Mouse (Mus musculus): Measurements from ENCODE around the gene Zfp74.

Gene Zfp74

DNA sequence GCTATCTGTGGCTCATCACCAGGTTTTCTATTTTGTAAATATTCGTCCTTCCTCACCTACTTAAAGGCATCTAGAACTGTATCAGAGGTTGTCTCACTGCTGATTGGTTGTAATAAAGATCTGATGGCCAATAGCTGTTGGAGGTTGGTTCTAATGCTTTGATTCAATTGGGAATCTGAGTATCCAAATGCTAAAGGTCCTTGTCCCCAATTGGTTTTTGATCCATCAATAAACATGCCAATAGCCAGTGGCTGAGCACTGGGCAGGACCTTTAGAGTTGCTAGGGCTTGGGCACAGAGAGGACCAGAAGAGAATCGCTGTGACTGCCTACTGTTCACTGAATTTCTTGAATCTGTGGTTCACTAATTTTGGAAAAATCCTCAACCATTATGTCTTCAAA lies 10.2 kb downstream of the Zfp74 start:
- no peak for DNase-seq

DNA sequence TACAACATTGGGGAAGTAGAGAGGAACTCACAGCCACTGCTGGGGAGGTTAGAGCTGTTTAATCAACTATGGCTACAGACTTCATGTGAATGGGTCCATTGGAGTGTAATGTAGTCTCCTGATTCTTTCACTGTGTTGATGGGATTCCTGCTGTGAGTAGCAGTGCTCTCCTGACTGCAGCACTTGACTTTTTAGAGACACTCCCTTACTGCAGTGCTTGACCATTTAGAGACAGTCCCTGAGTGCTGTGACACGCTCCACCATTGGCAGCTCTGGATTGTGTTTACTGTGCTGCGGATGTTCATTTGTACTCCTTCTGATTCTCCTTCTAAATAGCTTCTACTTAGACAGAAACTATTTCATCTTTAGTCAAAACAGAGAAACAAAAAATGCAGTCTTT lies 11.1 kb downstream of the Zfp74 start:
- no peak for DNase-seq

DNA sequence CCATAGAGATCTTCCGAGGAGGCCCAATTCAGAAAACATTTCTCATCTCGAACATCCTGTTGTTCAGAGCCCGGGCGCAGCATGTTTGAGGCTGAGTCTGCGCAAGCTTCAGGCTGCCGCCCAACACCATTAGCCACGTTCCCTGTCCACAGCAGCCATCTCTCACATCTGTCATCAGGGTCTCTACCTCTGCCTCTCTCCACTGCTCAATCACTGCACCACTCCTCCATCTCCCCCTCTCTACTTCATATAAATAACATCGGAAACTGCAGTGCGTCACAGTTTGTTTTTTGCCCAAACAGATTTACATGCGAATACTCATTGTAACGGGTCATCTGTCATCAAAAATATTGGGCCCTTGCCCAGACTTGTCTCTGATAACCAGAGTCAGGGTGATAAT lies 12.9 kb downstream of the Zfp74 start:
- DNase-seq, result no peak

DNA sequence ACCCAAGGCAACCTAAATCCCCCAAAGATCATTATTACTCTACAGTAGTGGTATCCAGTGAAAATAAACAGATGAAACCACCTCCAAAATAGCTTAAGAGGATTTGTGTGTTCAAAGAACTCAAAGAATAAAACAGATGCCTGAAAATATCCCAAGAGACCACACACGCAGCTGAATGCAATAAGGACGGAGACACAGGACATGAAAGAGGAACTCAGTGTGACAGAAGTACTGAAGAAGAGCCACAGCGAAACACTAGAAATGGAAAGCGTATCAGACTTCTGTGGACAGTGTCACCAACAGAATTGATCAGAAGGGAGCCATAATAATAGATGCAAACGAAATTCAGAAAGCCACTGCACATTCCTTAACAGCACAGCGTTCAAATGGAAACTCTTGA lies 15.0 kb downstream of the Zfp74 start:
- DNase-seq, result no peak

DNA sequence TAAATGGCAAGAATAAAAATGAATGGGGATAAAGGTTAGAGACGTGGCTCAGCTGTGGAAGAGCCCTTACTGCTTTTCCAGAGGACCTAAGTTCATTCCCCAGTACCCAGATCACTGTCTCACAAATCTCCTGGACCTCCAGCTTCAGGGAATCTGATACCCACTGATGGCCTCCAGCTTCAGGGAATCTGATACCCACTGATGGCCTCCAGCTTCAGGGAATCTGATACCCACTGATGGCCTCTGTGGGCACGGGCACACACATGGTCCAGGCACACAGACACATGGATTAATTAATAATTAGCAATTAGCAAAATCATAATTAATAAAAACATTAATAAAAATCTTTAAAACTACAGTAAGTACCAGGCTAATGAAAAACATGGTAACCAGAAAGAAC lies 31.1 kb downstream of the Zfp74 start:
- DNase-seq, result no peak

DNA sequence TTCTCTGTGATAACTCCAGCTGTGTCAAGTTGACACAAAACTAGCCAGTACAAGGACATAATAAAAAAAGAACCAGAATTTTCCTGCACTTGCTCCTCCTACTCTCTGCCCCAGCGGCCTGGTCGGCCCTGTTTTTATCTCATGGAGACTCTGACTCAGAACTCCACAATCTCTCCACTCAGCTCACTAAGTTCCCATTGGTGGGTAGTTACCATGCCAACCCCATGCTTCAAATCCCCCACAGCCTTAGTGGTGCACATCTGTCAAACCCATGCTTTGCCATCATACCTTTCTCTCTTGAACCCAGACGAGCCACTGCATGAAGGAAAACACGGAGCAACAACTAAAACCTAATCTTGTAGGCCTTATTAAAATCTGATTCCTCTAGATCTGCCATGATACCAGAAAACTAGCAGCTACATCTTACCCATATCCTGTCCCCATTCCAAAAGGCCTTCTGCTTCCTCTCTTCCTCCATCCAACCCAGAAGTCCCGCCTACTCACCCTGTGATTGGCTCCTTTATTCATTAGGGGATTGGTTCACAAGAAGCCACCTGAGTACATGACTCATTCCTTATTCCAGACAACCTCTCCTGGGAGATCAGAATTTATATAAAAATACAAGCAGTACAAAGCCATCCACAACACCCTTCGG lies 32.3 kb downstream of the Zfp74 start:
- no peak for DNase-seq

DNA sequence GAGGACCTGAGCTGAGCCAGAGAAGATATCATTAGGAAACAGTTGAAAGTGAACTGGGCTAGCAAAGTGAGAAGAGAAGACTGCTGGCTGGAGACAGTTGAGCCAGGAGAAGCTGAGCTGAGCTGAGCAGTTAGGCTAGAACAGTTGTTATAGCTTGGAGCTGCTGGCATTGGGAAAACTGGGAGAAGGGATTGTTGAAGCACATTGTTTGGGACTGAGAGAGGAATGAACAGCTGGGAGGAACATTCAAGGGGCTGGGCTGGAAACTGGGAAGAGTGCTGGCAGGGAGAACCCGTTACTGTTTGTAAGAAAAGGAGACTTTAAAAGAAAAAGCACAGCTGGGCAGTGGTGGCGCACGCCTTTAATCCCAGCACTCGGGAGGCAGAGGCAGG lies 35.8 kb downstream of the Zfp74 start:
- no peak for DNase-seq

DNA sequence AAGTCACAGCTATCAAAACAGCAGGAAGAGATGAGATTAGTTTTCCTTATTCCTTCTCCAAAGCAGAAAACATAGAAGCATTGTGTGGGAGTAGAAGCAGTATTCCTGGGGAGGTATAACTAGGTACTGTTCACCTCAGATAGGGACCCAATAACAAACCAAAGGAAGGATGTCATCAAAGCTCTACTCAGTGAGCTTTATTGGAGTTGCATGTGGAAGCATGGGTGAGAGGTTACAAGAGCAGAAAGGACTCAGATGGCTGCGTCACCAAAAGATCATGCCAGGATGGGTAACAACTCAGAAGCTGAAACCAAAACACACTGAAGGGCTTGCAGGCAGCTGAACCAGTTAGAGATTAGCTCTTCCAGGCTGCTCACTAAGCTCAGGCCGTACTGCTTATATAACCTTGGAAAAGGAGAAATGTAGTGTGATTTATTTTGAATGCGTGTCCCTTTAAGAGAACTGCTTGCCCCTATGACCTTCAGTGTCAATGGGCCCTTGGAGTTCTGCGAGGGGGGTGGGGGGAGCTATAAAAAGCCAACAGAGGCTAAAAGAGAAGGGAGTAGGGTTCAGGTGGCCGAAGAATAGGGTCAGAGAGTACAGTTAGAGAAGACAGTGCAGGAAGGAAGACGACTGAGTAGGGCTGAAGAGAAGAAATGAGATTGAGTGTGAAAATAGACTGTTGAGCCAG lies 36.4 kb downstream of the Zfp74 start:
- DNase-seq, result no peak

DNA sequence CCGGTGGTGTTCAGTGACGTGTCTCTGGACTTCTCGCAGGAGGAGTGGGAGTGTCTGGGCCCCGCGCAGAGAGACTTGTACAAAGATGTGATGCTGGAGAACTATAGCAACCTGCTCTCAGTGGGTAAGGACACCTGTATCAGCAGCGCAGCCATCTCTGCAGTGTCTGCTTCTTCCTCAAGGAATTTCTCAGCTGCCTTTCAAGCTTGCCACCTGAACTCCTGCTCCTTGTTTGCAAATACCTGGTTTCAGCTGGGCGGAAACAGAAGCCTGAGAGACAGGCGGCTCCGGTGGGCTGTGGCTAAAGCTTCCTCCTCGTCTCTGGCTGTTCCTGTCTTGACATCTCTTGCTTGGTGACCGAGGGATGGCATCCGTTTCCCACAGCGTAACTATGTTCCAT lies 41.7 kb downstream of the Zfp74 start:
- no peak for DNase-seq

DNA sequence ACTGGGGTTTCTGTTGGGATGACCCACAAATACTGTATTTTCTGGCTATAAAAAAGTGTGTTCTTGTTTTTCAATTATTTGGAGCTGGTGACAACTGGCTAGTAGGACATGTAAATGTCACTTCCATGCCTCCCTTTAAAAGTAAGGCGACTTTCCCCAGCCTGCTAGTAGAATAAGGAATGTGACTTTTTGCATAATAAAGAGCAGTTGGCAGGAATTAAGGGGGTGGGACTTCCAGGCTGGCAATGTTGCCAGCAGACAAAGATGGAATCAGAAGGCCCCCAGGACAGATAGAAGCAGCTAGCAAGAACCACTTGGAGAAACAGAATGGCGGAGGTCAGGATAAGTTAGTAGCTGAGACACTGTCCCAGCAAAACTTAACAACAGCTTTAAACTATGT lies 43.6 kb downstream of the Zfp74 start:
- DNase-seq, result no peak

DNA sequence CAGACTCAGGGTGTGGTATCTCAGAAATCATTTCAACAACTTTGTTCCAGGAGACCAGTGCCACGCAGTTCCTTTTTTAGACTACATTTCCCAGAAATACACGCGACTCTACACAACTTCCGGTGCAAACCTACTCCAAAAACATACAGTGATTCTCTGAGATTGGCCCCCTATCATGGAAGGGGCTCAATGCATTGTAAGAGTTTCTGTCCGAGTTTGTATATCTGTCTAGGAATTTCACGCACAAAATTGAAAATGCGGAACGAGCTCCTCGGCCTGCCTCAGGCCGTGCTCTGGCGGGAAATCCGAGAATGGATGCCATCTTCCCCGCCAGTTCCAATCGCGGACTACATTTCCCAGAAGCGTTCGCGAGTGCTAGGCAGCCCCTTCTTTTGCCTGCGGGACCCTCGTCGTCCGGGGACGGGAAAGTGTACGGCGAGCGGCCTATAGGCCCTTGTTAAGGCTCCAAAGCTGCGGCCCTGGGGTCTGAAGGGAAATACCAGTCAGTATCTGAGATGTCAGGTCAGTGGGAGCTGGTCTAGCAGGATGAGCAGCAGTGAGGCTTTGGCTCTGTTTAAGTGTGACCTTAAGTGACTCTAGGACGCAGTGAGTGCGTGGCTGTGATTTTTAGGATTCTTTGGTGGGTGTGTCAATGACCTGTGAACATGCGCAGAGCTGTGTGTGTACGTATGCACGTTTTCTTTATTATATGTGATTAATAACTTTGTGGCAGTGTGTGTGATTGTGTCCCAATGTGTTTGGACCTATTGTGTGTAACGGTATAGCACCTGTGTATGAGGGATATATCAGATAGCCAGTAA lies 45.5 kb downstream of the Zfp74 start, which contains the start of gene Zfp383:
TSS of gene Zfp383 (plus strand) at position 94 of the 821 bp plus-strand sequence.
- DNase-seq, result peak; percentile 83 to 85

DNA sequence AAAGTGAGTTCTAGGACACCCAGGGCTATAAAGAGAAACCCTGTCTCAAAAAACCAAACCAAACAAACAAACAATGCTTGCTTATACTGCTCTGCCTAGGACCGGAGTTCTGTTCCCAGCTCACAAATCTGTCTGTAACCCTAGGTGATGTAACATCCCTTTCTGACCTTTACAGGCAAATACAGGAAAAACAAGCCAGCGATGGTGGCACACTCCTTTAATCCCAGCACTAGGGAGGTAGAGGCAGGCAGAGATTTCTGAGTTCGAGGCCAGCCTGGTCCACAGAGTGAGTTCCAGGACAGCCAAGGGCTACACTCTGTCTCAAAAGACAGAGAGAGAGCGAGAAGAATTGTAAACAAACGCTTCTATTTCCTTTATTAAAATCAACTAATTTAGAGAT lies 46.7 kb downstream of the Zfp74 start:
- no peak for DNase-seq

DNA sequence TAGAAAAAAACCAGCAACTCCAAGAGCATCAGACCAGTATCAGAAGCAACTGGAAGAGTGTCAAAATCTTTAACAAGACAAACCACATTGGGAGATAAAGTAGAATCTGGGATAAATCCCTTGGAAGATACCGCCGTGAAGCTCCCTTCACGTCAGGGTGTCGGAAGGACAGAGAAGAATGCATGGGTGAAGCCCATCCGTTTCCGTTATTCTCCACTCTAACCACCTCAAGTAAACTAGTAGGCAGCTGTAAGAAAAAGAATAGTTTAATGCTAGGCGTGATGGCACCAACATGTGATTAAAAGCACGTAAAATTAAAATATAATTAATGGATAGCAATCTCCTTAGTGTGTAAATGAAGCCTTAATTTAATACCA lies 47.2 kb downstream of the Zfp74 start:
- peak in 1 of 2 experiments; percentile 32 for DNase-seq

DNA sequence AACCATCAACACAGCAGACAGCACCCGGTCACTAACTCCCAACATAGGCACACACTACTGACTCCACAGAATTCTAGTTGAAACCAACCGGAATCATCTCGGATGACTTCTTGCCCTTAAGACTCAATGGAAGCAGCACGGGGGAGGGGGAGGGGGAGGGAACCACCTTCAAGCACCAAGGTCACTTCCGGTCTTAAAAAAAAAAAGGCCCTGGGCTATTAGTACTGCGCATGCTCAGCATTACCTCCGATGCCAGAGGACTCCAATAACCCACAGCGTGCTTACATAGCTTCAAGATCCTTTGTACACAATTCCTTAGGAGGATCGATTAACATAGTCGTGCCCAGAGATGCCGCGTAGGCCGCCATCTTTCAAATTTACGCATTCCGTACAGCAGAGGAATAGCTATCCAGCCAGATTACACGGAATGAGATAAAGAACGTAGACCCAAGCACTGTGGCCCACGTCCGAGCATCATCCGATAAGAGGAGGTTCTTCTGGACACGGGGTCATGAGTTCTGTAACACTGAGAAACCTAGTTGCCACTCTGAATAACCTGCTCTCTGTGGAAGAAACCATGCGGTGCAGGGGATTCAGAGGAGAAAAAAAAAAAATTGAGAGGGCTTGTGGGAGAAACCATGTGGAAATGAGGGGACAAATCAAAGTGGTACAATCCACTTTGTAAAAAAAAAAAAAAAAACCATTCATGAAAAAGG lies 47.8 kb downstream of the Zfp74 start, which contains the start of gene Zfp27:
TSS of gene Zfp27 (minus strand) at position 607 of the 716 bp plus-strand sequence.
- peak; percentile 72 to 76 for DNase-seq

DNA sequence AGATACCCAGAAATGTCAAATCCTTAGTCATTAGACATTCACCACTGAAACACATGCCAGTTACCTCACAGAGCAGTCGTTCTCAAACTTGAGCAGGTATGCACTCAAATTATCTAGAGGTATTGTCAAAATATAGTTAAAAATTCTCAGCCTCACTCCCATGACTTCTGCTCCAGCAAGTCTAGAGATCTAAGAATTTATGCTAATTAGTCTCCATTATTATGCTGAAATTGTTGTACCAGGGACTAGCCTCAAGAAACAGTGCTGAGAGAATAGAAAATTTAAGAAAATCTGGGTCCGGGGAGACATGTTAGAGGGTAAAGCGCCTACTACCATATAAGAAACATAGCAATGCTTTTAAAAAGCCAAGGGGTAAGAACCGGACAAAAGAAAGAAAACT lies 49.8 kb downstream of the Zfp74 start:
- no peak for DNase-seq

DNA sequence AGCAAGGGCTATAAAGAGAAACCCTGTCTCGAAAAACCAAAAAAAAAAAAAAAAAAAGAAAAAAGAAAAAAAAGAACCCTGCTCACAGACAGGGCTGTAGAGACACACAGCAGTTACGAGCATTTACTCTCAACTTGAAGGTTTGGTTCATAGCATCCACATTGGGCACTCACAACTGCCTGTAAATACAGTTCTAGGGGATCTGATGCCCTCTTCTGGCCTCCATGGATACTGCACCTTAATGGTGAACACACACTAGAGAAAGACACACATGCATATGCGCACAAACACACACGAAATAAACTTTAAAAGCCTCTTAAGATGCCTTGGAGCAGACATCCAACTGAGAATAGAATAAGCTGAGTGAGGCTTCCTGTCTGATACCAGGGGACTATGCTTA lies 55.5 kb downstream of the Zfp74 start:
- no peak for DNase-seq

DNA sequence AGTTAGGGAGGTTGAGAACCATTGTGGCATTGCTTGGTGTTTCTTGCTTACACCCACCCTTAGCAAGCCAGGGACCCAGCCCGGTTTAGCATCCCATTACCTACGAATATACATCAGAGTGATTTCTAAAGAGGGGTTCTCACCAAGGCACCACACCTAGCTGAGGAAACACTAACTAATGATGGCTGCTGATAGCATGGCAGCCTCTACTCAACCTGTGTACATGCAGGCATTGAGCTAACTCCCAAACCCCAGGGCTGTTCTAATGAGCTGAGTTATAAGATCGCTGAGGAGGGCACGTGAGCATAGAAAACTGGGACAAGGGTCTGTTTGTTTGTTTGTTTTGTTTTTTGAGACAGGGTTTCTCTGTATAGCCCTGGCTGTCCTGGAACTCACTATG lies 61.1 kb downstream of the Zfp74 start:
- DNase-seq, result no peak

DNA sequence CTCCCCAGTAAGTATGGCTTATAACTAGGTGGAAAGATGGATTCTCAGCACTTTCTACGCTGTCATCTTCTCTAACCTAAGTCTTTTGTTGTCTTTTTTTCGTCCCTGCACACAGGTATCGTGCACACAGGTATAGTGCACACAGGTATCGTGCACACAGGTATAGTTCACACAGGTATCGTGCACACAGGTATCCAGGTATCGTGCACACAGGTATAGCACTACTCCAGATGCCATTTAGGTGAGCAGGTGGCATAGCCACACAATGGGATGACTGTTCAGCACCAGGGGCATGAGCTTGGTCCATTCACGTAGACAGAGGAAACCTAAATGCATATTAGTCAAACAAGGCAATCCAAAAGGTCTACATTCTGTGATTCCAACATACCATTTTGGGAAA lies 63.4 kb downstream of the Zfp74 start:
- no peak for DNase-seq

DNA sequence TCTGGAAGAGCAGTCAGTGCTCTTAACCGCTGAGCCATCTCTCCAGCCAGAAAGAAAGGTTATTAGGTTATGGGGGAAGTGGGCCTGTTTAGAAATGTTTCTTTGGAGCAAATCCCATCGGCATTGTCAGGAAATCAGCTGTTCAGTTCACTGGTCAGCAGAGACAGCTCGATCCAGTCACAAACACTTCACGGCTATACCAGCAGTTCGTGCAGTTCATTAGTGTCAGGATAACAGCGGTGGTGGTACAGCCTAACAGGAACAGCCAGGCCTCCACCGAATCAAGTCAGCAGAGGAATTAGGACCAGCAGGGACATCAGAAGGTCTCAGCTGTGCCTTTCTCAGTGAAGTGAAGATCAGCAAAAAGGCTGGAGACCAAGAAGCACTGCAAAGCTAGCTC lies 73.0 kb downstream of the Zfp74 start:
- no peak for DNase-seq

All from cerebellum, adult 18-20 months (tissue).